Mouse (Mus musculus) retina, postnatal 7 days (tissue): ENCODE results near the gene Pnma1.

Source experiments
- DNase-seq: peaks from one replicate; pipeline ENCODE4 v3.0.0-alpha.2; 2012; ENCODE audit warnings: low read depth, low spot score

The Pnma1 gene

DNA sequence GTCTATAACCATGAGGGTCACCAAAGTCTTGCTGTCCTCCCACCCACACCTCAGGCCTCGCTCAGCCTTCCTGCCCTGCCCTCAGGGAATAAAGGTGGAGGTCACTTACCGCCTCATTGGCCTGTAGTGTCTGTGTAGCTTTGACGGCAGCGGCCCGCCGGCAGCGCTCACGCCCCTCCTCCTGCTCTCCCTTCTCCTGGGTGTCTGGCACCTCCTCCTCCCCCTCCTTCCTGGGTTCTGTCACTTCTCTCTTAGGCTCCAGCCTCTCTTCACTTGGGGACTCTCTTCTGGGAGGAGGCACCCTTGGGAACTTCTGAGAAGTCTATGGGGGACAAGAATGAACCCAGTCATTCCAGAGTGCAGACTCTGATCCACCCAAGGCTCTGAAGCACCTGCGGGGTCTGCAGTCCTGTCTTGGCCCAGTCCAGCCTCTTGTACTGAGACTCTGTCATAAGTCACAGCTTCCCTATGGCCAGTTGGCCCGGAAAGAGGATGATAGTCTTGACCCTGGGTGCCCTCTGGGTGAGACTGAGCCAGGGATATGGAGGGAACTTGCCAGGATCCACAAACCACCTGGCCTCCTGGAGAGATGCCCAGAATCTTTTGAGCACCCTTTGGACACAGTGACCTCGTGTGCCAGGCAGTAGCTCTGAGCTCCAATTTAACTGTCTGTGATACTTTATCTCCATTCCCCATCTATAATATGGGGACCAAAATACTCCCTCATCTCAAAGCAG lies 6.7 kb upstream of the Pnma1 start:
- peak; percentile 20 for DNase-seq

DNA sequence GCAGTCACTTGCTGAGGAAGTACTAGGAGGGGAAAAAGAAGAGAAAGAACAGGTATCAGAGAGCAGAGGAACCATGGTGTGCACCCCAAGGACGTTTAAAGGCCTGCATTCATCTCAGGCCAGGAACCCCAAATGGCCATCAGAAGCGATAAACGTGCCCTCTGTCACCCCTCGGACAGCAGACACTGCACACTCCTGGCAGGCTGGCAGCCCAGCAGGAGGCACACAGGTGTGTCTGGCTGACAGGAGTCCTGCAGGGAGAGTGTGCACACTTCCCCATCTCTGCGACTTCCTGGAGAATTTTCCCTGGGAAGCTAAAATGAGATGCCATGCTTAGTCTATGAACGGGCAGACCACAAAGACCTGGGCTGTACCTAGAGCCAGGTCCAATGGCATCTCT lies 5.1 kb upstream of the Pnma1 start:
- no peak for DNase-seq

DNA sequence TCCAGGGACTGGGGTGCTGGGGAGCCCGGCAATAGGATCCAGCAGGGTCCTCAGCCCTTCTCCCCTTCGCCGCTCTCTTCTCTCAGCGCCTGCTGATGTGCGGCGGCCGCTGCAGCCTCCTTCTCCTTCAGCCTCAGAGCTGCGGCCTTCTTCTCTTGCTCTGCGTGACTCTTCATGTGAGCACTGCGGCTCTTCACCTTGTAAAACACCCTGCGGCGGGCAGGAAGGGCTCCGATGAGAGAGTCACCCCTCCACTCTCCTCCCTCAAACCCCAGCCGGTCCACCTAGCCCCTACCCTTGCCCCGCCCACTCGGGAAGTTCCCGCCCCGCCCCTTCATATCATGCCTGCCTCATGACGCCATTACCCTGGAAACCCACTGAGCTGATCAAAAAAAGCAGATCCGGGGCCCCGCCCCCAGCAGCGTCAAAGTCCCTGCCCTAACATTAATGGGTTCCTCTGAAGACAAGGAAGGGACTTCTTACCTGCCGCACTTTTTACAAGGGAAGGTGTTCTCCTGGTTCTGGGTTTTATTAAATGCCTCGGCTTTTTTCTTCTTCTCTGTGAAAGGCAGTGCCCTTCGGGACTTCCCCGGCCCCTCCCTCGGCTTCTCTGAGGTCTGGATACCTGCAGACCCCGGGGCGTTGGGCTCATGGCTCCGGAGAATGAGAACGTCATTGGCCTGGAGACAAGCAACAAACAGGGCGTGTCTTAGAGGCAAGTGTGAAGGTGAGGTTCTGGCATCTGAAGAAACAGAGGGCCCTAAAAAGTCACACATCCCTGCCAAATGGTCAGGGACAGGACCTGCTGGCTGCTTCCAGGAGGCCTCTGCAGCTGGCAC lies 4.3 kb upstream of the Pnma1 start:
- no peak for DNase-seq

DNA sequence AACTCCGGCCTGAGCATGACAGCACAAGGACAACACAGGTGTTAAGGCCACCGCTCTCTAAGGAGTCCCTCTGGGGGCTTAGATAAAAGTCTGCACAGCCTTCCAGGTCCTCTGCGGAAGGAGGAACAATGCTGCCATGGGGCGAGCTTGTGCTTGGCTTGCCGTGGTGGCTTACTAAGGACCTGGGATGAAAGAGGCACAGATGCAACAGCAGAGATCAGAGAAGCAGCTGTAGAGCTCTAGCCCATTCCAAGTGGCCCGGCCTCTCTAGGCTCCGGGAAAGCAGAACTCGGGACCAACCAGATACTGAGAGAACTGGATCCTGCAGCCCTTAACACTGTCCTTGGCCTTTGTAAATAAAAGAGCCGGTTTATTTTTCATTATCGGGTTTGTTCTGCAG lies 3.6 kb upstream of the Pnma1 start:
- DNase-seq = no peak

DNA sequence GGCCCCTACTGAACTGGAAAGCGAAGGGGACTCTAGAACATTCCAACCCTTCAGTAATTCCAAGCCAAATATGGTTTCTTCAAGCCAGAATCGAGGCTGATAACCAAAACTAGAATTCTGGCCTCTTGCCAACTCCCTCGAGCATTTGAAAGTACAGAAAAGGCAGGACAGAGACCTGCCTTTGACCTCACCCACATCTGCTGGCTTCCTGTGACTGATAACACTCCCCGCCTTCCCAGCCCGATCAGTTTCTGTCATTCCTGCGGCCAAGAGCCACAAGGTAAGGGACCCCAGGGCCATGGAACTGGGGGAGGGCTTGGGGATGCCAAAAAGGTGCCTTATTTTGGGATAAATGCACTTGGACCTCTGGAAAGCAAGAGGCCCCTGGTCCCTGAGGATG lies 2.7 kb upstream of the Pnma1 start:
- DNase-seq = no peak

DNA sequence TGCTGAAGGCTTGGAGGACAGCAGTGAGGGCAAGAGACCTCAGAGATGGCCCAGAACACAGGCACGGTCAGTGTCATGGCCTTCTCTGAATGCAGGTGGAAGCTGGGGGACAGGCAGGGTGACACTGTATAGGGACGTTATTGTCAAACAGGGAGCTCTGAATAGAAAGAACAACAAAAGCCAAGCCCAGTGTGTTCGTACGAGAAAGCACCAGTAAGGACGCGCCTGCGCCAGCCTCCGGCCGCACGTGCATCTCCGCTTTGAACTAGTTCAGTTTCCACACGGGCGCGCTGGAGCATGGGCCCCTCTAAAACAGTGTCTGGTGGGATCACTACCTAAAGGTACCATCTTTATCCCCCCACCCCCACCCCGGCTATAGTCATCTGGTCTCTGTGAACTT lies 1.7 kb upstream of the Pnma1 start:
- no peak for DNase-seq

DNA sequence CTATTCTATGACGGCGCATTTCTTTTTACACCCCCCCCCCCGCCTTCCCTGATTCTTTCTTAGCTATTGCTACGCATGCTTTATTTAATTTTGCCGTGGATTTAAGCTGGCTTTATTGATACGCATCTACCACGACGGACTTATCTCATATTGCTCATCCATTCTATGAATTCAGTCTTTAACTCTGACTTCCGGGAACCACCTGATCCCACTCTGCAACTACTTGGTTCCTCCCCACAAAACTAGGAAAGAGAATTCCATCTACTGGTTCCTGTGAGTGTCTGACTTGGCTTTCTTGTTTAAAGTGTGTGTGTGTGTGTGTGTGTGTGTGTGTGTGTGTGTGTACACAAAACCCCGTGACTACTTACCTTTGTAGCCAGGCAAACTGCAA lies 328 bp upstream of the Pnma1 start:
- no peak for DNase-seq

DNA sequence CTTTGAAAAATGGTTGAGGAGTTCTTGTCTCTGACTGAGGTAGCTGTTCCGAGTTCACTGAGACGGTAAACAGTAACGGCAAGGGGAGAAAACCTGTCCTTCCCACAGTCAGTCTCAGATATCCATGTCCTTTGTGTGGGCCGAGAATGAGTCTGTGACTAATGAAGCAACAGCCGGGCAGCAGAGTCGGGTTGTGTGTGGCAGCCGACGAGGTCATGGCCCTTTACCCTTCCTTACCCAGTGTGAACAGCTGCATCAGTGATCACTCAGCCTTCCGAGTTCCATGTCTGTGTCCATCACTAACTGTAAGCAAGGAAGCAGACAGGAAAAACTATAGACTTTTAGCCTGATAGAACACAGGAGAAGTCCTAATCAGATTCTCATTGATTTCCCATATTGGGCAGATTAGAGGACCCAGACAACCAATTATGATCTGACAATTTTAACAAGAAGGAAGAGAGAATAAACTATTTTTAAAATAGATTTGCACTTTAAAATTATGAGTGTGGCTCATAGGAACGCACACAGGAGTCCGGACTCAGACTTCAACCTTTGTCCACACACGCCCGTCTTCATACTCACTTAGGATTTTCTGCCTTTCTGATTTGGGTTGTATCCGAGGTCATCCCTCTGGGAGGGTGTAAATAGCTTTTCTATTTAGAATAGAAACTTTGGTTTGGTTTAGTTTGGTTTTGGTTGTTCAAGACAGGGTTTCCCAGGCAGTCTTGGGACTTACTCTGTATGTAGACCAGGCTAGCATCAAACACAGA lies 5.8 kb downstream of the Pnma1 start:
- no peak for DNase-seq

DNA sequence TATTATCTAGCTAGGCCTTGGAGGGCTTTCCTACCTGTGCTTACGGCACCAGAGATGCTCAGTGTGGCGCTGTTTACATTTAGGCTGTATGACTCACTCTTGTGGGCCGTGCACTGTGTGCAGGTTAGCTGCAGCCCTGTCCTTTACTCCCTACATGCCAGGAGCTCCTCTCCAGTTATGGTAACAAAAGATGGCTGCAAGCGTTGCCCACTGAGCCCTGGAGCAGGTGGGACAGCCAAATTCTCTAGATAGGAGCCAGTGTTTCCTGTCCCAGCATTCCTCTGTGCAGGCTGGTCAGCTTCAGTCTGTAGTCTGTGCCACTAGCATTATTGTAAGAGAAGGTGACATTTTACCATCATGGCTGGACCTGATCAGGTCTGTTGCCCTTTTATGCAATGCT lies 7.0 kb downstream of the Pnma1 start:
- DNase-seq = no peak

DNA sequence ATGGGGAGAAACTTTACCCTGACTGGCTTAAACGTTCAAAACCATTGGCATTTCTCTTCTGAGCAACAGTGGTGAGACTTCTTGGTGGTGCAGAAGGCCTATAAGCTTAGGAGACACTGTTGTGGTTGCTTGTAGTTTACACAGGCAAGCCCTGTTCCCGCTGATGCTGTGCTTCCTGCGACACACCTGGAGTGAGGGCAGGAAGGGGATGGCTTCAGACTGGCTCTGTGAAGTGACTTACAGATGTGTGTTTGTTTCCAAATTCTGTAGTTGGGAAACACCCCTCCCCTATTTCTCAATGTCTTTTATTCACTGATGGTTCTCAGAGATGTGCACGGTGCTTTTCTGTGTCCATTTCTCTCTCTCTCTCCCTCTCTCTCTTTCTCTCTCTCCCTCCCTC lies 8.2 kb downstream of the Pnma1 start:
- no peak for DNase-seq

DNA sequence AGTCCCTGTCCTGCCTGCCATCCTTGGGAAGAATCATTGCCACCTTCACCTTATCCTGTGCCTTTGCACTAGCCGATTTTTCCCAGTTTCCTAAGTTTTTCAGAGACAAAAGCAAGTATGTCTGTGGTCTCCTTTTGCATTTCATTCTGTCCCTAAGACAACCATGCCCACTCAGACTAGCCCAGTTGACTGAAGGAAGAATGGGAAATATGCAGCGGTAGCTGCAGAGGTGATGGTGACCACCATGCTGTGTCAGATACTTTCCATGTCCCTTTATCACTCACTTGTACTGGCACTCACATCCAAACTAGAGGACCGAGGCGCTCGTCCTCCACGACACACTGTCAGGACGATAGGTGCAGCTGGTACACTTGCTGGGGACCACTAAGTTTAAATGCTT lies 11.2 kb downstream of the Pnma1 start:
- no peak for DNase-seq

DNA sequence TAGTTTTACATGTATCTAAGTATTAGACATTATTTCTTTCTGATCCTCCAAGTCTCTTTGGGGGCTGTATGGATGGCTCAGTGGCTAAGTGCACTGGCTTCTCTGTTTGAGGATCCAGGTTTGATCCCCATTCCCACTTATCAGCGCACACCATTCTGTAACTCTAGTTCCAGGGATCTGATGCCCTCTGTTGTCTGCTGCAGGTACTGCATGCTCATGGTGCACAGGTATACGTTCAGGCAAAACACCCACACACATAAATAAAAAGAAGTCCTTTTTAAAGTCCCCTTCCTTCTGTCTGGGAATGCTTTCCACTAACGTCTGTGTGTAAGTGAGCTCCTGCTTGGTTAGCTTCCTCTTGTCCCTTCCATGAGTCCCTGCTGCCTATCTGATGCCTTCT lies 16.0 kb downstream of the Pnma1 start:
- no peak for DNase-seq

DNA sequence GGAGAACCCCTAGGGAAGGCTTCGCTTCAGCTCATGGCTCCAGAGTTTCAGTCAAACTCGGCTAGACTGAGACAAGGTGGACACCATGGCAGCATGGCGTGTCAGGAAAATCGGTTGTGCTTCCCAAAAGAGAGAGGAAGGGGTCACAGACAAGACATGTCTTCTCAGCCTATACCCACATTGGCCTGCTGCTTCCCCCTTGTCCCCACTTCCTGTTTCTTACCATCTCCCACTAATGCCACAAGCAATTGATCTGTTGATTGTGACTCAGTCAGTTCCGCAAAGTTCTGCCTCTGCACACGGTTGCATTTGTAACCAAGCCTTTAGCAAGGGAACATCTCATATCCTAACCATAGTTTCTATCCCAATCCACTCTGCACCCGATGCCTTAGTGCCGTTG lies 18.4 kb downstream of the Pnma1 start:
- no peak for DNase-seq

DNA sequence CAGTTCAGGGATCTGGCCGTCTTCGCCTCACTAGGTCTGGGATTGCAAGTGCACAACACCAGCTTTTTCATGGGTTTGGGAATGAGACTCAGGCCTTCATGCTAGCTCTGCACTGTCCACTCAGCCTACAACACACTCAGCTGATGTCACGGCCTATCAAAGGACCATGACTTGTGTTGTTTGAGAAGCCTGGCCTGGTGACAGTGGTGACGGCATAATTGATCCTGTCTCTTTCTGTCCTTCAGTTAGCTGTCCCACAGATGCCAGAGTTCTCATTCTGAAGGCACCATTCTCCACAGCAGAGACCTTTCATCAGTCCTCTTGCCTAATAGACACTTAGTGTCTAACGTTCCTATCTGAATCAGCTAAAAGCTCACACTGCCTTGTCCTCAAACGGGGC lies 19.7 kb downstream of the Pnma1 start:
- no peak for DNase-seq

DNA sequence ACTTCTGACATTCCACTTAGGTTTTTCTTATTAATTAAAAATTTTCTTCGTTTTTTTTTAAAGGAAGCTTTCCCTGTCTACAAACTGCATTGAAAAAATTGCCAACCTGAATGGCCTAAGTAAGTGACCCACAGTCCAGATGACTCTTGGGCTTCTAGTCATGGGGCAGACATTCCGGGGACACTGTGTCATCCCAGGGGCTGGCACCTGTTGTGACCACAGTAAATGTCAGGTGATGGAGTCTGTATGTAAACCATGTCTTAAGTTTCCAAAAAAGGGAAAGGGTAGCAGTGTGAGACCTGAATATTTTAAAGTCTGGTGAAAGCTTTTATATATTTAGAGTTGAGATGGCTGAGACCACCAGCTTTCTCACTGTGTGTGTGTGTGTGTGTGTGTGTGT lies 21.4 kb downstream of the Pnma1 start:
- no peak for DNase-seq

DNA sequence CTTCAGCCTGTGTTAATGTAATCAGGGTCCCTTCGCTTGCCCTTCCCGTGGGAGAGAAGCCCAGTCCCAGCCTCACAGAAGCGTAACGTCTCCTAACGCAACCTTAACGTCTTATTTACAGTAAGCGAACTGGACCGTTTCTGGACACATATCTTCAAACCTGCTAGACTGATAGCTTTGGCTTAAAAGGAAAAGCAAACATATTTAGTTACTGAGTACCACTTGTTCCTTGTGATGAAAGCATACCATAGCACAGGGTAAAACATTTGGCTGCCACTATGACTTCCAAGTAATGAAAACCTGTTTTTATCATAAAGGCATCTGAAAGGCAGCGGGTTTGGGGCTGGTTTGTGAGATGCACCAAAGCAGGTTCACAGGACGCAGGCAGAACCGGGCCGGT lies 22.4 kb downstream of the Pnma1 start:
- DNase-seq = no peak

DNA sequence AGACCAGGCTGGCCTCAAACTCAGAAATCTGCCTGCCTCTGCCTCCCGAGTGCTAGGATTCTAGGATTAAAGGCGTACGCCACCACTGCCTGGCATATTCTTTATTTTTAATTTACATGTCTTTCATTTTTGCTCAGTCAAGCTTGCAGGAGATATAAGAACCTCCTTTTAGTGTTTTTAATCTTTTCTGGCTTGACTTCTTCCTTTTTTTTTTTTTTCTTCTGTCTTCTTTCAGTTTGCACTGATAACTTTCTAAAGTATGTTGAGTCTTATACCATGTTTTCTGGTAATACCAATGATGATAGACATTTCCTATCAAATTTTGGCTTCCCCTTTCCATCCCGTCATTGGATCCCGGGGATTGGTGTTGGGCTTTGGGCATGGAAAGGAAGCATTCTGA lies 28.7 kb downstream of the Pnma1 start:
- no peak for DNase-seq

DNA sequence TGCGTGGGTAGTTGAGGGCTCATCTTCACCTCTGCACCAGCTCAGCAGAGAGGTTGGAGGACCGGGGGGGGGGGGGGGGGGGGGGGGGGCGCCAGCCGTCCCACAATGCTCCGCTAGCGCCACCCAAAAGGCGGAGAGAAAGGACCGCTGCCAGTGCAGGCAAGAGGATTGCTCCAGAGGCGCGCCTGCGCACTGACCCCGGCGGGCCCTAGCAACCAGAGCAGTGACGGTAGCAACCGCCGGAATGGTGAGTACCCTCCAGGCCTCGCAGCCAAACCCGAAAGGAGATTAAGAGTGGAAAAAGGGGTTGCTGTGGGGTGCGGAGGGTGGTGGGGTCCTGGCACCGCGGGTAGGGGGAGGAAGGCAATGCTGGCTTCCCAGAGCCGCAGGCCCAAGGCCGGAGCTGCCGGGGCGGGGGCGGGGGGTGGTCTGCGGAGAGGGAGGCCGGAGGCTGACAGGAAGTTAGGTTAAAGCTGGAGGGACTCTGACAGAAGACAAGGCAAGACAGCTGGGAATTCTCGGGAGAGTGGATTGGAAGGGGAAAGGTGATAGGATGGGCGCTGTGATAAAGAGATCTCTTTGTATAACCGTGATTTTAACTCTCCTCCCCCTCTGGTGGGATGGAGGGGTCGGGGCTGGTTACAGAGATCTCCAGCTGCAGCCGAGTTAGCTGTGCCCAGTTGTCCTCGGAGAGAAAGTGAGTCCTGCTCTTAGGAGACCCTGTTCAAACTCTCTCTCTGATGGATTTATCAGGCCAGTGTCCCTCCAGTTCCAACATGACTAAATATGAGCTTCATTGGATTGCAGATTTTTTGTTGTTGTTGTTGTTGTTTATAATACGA lies 33.9 kb downstream of the Pnma1 start, which contains the start of gene Dnal1:
Dnal1 (plus strand) TSS at position 214 of the 842 bp plus-strand sequence.
- DNase-seq = peak; percentile 85

DNA sequence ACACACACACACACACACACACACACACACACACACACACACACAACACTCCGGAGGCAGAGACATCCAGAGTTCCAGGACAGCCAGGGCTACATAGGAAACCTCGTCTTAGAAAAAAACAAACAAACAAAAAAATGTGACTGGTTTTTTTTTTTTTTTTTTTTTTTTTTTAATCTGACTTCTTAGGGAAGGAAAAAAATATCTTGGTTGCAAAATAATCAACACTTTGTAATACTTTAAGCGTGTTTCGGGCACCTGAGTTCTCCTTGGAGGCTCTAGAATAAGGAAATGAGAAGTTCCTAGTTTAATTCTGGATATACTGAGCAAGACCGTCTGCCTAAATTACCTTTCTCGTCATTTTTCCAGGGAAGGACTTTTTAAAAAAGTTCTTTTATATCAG lies 34.6 kb downstream of the Pnma1 start:
- DNase-seq = no peak

DNA sequence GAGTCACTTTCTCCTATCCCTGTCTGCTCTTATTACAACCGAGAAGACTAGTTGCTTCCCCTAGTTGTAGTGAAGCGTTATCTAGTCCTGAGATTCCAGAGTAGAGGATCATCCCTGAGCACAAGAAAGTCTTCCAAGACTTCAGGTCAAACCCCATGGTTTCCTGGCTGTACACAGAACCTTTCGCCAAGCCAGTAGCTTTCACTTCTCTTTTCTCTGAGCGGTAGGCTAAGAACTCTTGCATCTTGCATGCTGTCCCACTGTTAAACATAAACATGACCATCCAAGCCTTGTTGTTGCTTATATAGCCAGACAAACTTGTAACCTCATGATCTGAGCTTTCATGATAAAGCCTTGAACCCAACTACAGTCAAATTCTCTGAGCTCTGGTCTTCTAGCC lies 37.5 kb downstream of the Pnma1 start:
- no peak for DNase-seq

DNA sequence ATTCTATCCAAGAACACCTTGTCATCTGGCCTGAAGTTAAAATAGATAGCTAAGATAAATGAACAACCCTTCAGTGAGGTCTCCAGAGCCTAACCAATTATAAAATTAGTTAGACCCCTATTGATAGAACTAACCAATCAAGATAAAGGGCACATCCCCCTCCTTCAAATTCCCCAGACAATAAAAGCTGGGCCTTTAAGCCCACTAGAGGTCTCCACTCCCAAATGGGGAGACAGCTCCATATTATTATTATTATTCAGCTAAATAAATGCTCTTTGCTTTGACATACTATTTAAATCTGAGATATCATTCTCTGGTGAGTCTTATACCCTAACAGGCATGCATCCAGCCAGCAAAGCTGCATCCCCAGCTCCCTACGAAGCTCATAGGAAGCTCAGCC lies 38.4 kb downstream of the Pnma1 start:
- no peak for DNase-seq

DNA sequence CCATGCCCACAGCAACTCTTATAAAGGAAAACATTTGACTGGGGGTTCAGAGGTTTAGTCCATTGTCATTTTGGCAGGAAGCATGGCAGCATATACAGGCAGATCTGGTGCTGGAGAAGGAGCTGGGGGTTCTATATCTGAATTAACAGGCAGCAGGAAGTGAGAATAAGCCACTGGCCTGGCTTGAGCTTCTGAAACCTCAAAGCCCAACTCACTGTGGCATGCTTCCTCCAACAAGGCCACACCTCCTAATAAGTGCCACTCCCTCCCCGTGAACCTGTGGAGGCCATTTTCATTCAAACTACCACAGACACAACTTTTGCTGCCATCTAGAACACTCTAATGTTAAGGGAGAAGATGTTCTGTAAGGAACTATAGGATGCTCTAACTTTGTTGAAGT lies 40.6 kb downstream of the Pnma1 start:
- DNase-seq = no peak
